Mouse (Mus musculus) adrenal gland, adult 18-20 months (tissue): ENCODE measurements around the gene Btbd19. TPM values are rescaled to one million over a fixed set of nuclear protein-coding genes. Genes with fewer than 3 reads are reported as not detected.

Experiments used
- DNase-seq, 2 experiments: peaks; one replicate each; pipeline ENCODE4 v3.0.0; 2021 to 2022; ENCODE audit warnings: low spot score in 2 of 2
- long read RNA-seq, 2 experiments: library from polyadenylated mRNA; stranded (forward); transcript quantifications; one replicate each; pipeline ENCODE4 v2.0.0; 2021
- total RNA-seq, 2 experiments: library from RNA; stranded (reverse); gene quantifications; 1 replicate in 1 of 2; 2 replicates in 1 of 2; pipeline ENCODE4 v1.2.3; 2021

Btbd19 gene
- 10 to 100 TPM in 1 of 2 experiments, 1 to 10 TPM in 1; 9.1 to 11.0 TPM for total RNA-seq
- long read RNA-seq, experiment 1, partial matches to known transcripts: 1 of 7 reads
- long read RNA-seq, experiment 1, other reads (novel, unspliced or antisense): 2 of 7 reads
- long read RNA-seq, experiment 2, partial matches to known transcripts: 5 of 7 reads
- long read RNA-seq, experiment 2, other reads (novel, unspliced or antisense): 0 of 7 reads

GRCm38 (mm10) chr4:117125348-117125909 is at the start of gene Btbd19:
Gene Btbd19, minus strand, starts transcription at chr4:117125725.
- peak; percentile 32 to 45 for DNase-seq

GRCm38 (mm10) chr4:117169936-117170335 is 44.4 kb upstream of the Btbd19 start:
- no peak for DNase-seq

GRCm38 (mm10) chr4:117161183-117161582 is 35.7 kb upstream of the Btbd19 start:
- DNase-seq: no peak

- DNase-seq: no peak
Observed at GRCm38 (mm10) chr4:117159666-117160065, 34.1 kb upstream of the Btbd19 start.

- no peak for DNase-seq
Observed at GRCm38 (mm10) chr4:117156372-117156771, 30.8 kb upstream of the Btbd19 start.

GRCm38 (mm10) chr4:117155792-117156355 is 30.3 kb upstream of the Btbd19 start, which contains the start of gene Rps8:
Gene Rps8, minus strand, starts transcription at chr4:117156243.
- peak; percentile 85 to 88 for DNase-seq

GRCm38 (mm10) chr4:117155020-117155791 is 29.7 kb upstream of the Btbd19 start:
- DNase-seq: no peak

- DNase-seq: no peak
Observed at GRCm38 (mm10) chr4:117152714-117153113, 27.2 kb upstream of the Btbd19 start.

GRCm38 (mm10) chr4:117151416-117151815 is 25.9 kb upstream of the Btbd19 start:
- DNase-seq: no peak

- DNase-seq: no peak
Observed at GRCm38 (mm10) chr4:117150212-117150733, 24.7 kb upstream of the Btbd19 start.

GRCm38 (mm10) chr4:117149291-117150211 is 24.0 kb upstream of the Btbd19 start:
- DNase-seq: no peak

GRCm38 (mm10) chr4:117148815-117149214 is 23.3 kb upstream of the Btbd19 start:
- DNase-seq: no peak

- no peak for DNase-seq
Observed at GRCm38 (mm10) chr4:117148047-117148713, 22.7 kb upstream of the Btbd19 start.

GRCm38 (mm10) chr4:117146176-117146575 is 20.7 kb upstream of the Btbd19 start:
- DNase-seq: peak; percentile 88 to 90

- DNase-seq: no peak
Observed at GRCm38 (mm10) chr4:117145248-117145647, 19.7 kb upstream of the Btbd19 start.

GRCm38 (mm10) chr4:117143023-117143422 is 17.5 kb upstream of the Btbd19 start:
- DNase-seq: no peak

- DNase-seq: no peak
Observed at GRCm38 (mm10) chr4:117140613-117141012, 15.1 kb upstream of the Btbd19 start.

- DNase-seq: no peak
Observed at GRCm38 (mm10) chr4:117139217-117139612, 13.7 kb upstream of the Btbd19 start.

- no peak for DNase-seq
Observed at GRCm38 (mm10) chr4:117138295-117139216, 13.0 kb upstream of the Btbd19 start.
